Mouse (Mus musculus) CH12.LX (cell line): ENCODE measurements around the gene Cstl1. TPM values are rescaled to one million over a fixed set of nuclear protein-coding genes. Genes with fewer than 3 reads are reported as not detected.

ENCODE experiments used
- DNase-seq: peaks from one replicate; pipeline ENCODE4 v3.0.0-alpha.2; 2013; ENCODE audit errors: extremely low read depth
- H3K27ac ChIP-seq: 2 replicates; pipeline ENCODE4 v1.5.1; 2012; ENCODE audit warnings: low read depth, mild to moderate bottlenecking, control low read depth, moderate library complexity; ENCODE audit not compliant: insufficient read depth
- H3K27me3 ChIP-seq: replicated peaks from 2 replicates; pipeline ENCODE3; 2012; ENCODE audit warnings: inconsistent platforms
- H3K36me3 ChIP-seq, 2 experiments: replicated peaks in 1 of 2; 2 replicates each; pipeline versions ENCODE3 to v1.6.1; 2012; ENCODE audit warnings: inconsistent platforms in 1 of 2, low read length in 1 of 2, mild to moderate bottlenecking in 1 of 2, mixed read lengths in 1 of 2, moderate library complexity in 1 of 2; ENCODE audit not compliant: control insufficient read depth in 1 of 2, insufficient read depth in 1 of 2
- H3K4me1 ChIP-seq, 2 experiments: 2 replicates each; pipeline ENCODE4 v1.6.1; 2012; ENCODE audit warnings: inconsistent platforms in 1 of 2, moderate library complexity in 1 of 2; ENCODE audit not compliant: insufficient read depth in 2 of 2, control insufficient read depth in 1 of 2
- H3K4me2 ChIP-seq: 2 replicates; pipeline ENCODE4 v1.6.1; 2012; ENCODE audit warnings: low read depth, mild to moderate bottlenecking, control low read depth; ENCODE audit not compliant: poor library complexity, insufficient read depth, severe bottlenecking
- H3K4me3 ChIP-seq, 3 experiments: fragments of 150-350 bp in 1 of 3; sonication (generic) in 1 of 3; replicated peaks in 1 of 3; 2 replicates each; pipeline versions ENCODE3 to v1.5.1; 2011 to 2012; ENCODE audit warnings: low read depth in 2 of 3, low read length in 2 of 3, mild to moderate bottlenecking in 2 of 3, moderate library complexity in 2 of 3, control low read depth in 1 of 3, improper control_type of control experiment in 1 of 3, inconsistent platforms in 1 of 3, mixed read lengths in 1 of 3; ENCODE audit not compliant: poor library complexity in 1 of 3
- H3K79me2 ChIP-seq: replicated peaks from 2 replicates; pipeline ENCODE4 v1.6.1; 2012; ENCODE audit warnings: mild to moderate bottlenecking, moderate library complexity; ENCODE audit not compliant: control insufficient read depth, poor library complexity, insufficient read depth, severe bottlenecking; ENCODE audit errors: extremely low read depth
- H3K9ac ChIP-seq: 2 replicates; pipeline ENCODE4 v1.6.1; 2012; ENCODE audit warnings: low read depth, mild to moderate bottlenecking, control low read depth, moderate library complexity; ENCODE audit not compliant: insufficient read depth
- H3K9me3 ChIP-seq: replicated peaks from 2 replicates; pipeline ENCODE3; 2012; ENCODE audit warnings: low read length, inconsistent platforms, mixed read lengths
- BHLHE40 ChIP-seq: IDR thresholded peaks from 2 replicates; pipeline ENCODE4 v1.6.1; 2011; ENCODE audit warnings: mild to moderate bottlenecking, low read depth, low read length, improper control_type of control experiment
- CHD1 ChIP-seq: IDR thresholded peaks from 2 replicates; pipeline ENCODE4 v1.6.1; 2012; ENCODE audit warnings: low read depth, low read length, improper control_type of control experiment, inconsistent platforms
- CHD2 ChIP-seq: IDR thresholded peaks from 2 replicates; pipeline ENCODE4 v1.6.1; 2011; ENCODE audit warnings: low read length, improper control_type of control experiment
- CTCF ChIP-seq, 2 experiments: IDR thresholded peaks in 1 of 2; conservative IDR thresholded peaks in 1 of 2; 2 replicates each; pipeline ENCODE4 v1.5.1; 2011 to 2012; ENCODE audit warnings: low read depth in 2 of 2, low read length in 2 of 2, improper control_type of control experiment in 1 of 2, inconsistent platforms in 1 of 2, mild to moderate bottlenecking in 1 of 2, moderate library complexity in 1 of 2
- E2F4 ChIP-seq: IDR thresholded peaks from 2 replicates; pipeline ENCODE4 v1.6.1; 2011; ENCODE audit warnings: low read depth, low read length, improper control_type of control experiment; ENCODE audit not compliant: insufficient replicate concordance
- ELF1 ChIP-seq: IDR thresholded peaks from 2 replicates; pipeline ENCODE4 v1.6.1; 2014; ENCODE audit warnings: low read depth, mild to moderate bottlenecking, inconsistent platforms, low read length, improper control_type of control experiment
- EP300 ChIP-seq: IDR thresholded peaks from 2 replicates; pipeline ENCODE4 v1.6.1; 2011; ENCODE audit warnings: low read length, improper control_type of control experiment
- ETS1 ChIP-seq: conservative IDR thresholded peaks from 2 replicates; pipeline ENCODE4 v1.6.1; 2012; ENCODE audit warnings: low read depth, mild to moderate bottlenecking, inconsistent platforms, low read length, improper control_type of control experiment, moderate library complexity
- GABPA ChIP-seq: IDR thresholded peaks from 2 replicates; pipeline ENCODE4 v1.6.1; 2012; ENCODE audit warnings: low read depth, low read length, improper control_type of control experiment, inconsistent platforms; ENCODE audit not compliant: insufficient replicate concordance
- HCFC1 ChIP-seq: IDR thresholded peaks from 2 replicates; pipeline ENCODE4 v1.6.1; 2012; ENCODE audit warnings: low read depth, mild to moderate bottlenecking, inconsistent platforms, low read length, improper control_type of control experiment
- IRF4 ChIP-seq: IDR thresholded peaks from 2 replicates; pipeline ENCODE4 v1.6.1; 2014; ENCODE audit warnings: low read depth, mild to moderate bottlenecking, inconsistent platforms, low read length, improper control_type of control experiment
- JUN ChIP-seq: IDR thresholded peaks from 2 replicates; pipeline ENCODE4 v1.6.1; 2011; ENCODE audit warnings: low read depth, mild to moderate bottlenecking, low read length, improper control_type of control experiment, moderate library complexity; ENCODE audit not compliant: insufficient read depth
- JUND ChIP-seq: conservative IDR thresholded peaks from 2 replicates; pipeline ENCODE4 v1.6.1; 2011; ENCODE audit warnings: low read depth, low read length, improper control_type of control experiment
- KAT2A ChIP-seq: IDR thresholded peaks from 2 replicates; pipeline ENCODE4 v1.6.1; 2012; ENCODE audit warnings: low read length, improper control_type of control experiment, inconsistent platforms; ENCODE audit not compliant: insufficient replicate concordance
- MAFK ChIP-seq: IDR thresholded peaks from 2 replicates; pipeline ENCODE4 v1.6.1; 2011; ENCODE audit warnings: low read length, improper control_type of control experiment; ENCODE audit not compliant: insufficient replicate concordance
- MAX ChIP-seq: IDR thresholded peaks from 2 replicates; pipeline ENCODE4 v1.6.1; 2011; ENCODE audit warnings: low read length, improper control_type of control experiment
- MAZ ChIP-seq: IDR thresholded peaks from 2 replicates; pipeline ENCODE4 v1.6.1; 2012; ENCODE audit warnings: low read depth, mild to moderate bottlenecking, inconsistent platforms, low read length, improper control_type of control experiment, moderate library complexity
- MEF2A ChIP-seq: IDR thresholded peaks from 2 replicates; pipeline ENCODE4 v1.6.1; 2014; ENCODE audit warnings: low read depth, mild to moderate bottlenecking, inconsistent platforms, low read length, improper control_type of control experiment, borderline replicate concordance
- MXI1 ChIP-seq: IDR thresholded peaks from 2 replicates; pipeline ENCODE4 v1.6.1; 2011; ENCODE audit warnings: mild to moderate bottlenecking, low read depth, low read length, improper control_type of control experiment
- MYC ChIP-seq: IDR thresholded peaks from 2 replicates; pipeline ENCODE4 v1.6.1; 2011; ENCODE audit warnings: low read depth, mild to moderate bottlenecking, improper control_type of control experiment, low read length
- NELFE ChIP-seq: IDR thresholded peaks from 2 replicates; pipeline ENCODE4 v1.6.1; 2011; ENCODE audit warnings: low read depth, low read length, improper control_type of control experiment
- NRF1 ChIP-seq: IDR thresholded peaks from 2 replicates; pipeline ENCODE4 v1.6.1; 2014; ENCODE audit warnings: low read depth, mild to moderate bottlenecking, inconsistent platforms, low read length, improper control_type of control experiment, moderate library complexity
- PAX5 ChIP-seq: IDR thresholded peaks from 2 replicates; pipeline ENCODE4 v1.6.1; 2012; ENCODE audit warnings: low read length, inconsistent platforms, mixed read lengths
- POLR2A ChIP-seq: IDR thresholded peaks from 2 replicates; pipeline ENCODE4 v1.6.1; 2011; ENCODE audit warnings: low read depth, mild to moderate bottlenecking, improper control_type of control experiment, low read length
- POLR2AphosphoS2 ChIP-seq: IDR thresholded peaks from 2 replicates; pipeline ENCODE4 v1.6.1; 2011; ENCODE audit warnings: low read depth, low read length, improper control_type of control experiment
- RAD21 ChIP-seq: IDR thresholded peaks from 2 replicates; pipeline ENCODE4 v1.6.1; 2011; ENCODE audit warnings: low read depth, mild to moderate bottlenecking, low read length, improper control_type of control experiment, moderate library complexity
- RCOR1 ChIP-seq: conservative IDR thresholded peaks from 2 replicates; pipeline ENCODE4 v1.6.1; 2012; ENCODE audit warnings: low read depth, mild to moderate bottlenecking, inconsistent platforms, low read length, improper control_type of control experiment
- SIN3A ChIP-seq: IDR thresholded peaks from 2 replicates; pipeline ENCODE4 v1.6.1; 2012; ENCODE audit warnings: low read length, improper control_type of control experiment, inconsistent platforms
- SMC3 ChIP-seq: IDR thresholded peaks from 2 replicates; pipeline ENCODE4 v1.6.1; 2011; ENCODE audit warnings: low read depth, low read length, improper control_type of control experiment
- TBP ChIP-seq: conservative IDR thresholded peaks from 2 replicates; pipeline ENCODE4 v1.6.1; 2011; ENCODE audit warnings: low read depth, low read length, improper control_type of control experiment
- TCF12 ChIP-seq: IDR thresholded peaks from 2 replicates; pipeline ENCODE4 v1.6.1; 2014; ENCODE audit warnings: low read depth, mild to moderate bottlenecking, inconsistent platforms, low read length, improper control_type of control experiment
- UBTF ChIP-seq: IDR thresholded peaks from 2 replicates; pipeline ENCODE4 v1.6.1; 2012; ENCODE audit warnings: low read depth, mild to moderate bottlenecking, inconsistent platforms, low read length, improper control_type of control experiment, moderate library complexity
- USF1 ChIP-seq: IDR thresholded peaks from 2 replicates; pipeline ENCODE4 v1.6.1; 2014; ENCODE audit warnings: low read depth, mild to moderate bottlenecking, inconsistent platforms, low read length, improper control_type of control experiment
- USF2 ChIP-seq: conservative IDR thresholded peaks from 2 replicates; pipeline ENCODE4 v1.6.1; 2011; ENCODE audit warnings: low read depth, low read length, improper control_type of control experiment
- ZC3H11A ChIP-seq: IDR thresholded peaks from 2 replicates; pipeline ENCODE4 v1.6.1; 2012; ENCODE audit warnings: low read depth, mild to moderate bottlenecking, inconsistent platforms, low read length, improper control_type of control experiment
- ZKSCAN1 ChIP-seq: IDR thresholded peaks from 2 replicates; pipeline ENCODE4 v1.6.1; 2012; ENCODE audit warnings: low read depth, inconsistent platforms, low read length, improper control_type of control experiment, borderline replicate concordance
- ZMIZ1 ChIP-seq: IDR thresholded peaks from 2 replicates; pipeline ENCODE4 v1.6.1; 2012; ENCODE audit warnings: low read depth, mild to moderate bottlenecking, inconsistent platforms, low read length, improper control_type of control experiment
- ZNF384 ChIP-seq: IDR thresholded peaks from 2 replicates; pipeline ENCODE4 v1.6.1; 2012; ENCODE audit warnings: low read depth, low read length, improper control_type of control experiment, inconsistent platforms
- dilution Hi-C: fragments of 300-500 bp; cut with MboI; formaldehyde crosslinking; loops from 2 replicates; pipeline ENCODE4 v1.14.3; 2020; ENCODE audit warnings: low sequenced_read_pairs; ENCODE audit not compliant: extremely low pct_unique_long_range_greater_than_20kb, extremely low pct_ligation_motif_present
- in situ Hi-C: fragments of 300-500 bp; cut with MboI; formaldehyde crosslinking; loops from 3 replicates; pipeline ENCODE4 v1.14.3; 2019; ENCODE audit warnings: low sequenced_read_pairs, low pct_ligation_motif_present, low pct_unique_long_range_greater_than_20kb, mixed read lengths
- polyA plus RNA-seq: library from polyadenylated mRNA; unstranded; fragments of >175 nt; gene quantifications from 2 replicates; pipeline ENCODE4 v1.2.1, GENCODE M21; 2012; ENCODE audit warnings: low read depth; ENCODE audit not compliant: insufficient read length
- total RNA-seq, 2 experiments: library from RNA; depleted of rRNA; stranded (reverse); fragments of 300-350 nt in 1 of 2; fragments of >200 nt in 1 of 2; gene quantifications; 2 replicates each; pipeline ENCODE4 v1.2.3; 2012 to 2014

The Cstl1 gene
- total and polyA plus RNA-seq, 3 experiments = not detected

GRCm38 (mm10) chr2:148763648-148764388, 13.7 kb downstream of the Cstl1 start:
- peak; percentile 90 for DNase-seq
- Histone ChIP-seq H3K27ac (peak overlapping the region; percentile 83), H3K36me3 (no peaks in the 10 kb centered on the region), H3K4me3 (no peak overlapping the region), H3K9ac (0 out of 2 replicates have a peak overlapping the region, but pooled peaks have one; percentile 5), H3K27me3 (no peaks in the 10 kb centered on the region), H3K79me2 (no peaks in the 10 kb centered on the region), H3K4me1 (peaks cover 0 to 15% of the 10 kb centered on the region in 2 experiments; a peak in 3 of 4 replicates), H3K4me2 (0 out of 2 replicates have a peak overlapping the region, but pooled peaks have one; percentile 4), H3K9me3 (no peaks in the 10 kb centered on the region)
- TF ChIP-seq USF1 (peak; percentile 73), NRF1 (no peak), SIN3A (peak; percentile 78), TCF12 (peak; percentile 54; the same call in 1 of the 2 replicates), EP300 (peak; percentile 96), ETS1 (peak; percentile 69), ELF1 (peak; percentile 46), ZKSCAN1 (no peak), MAZ (no peak), CHD1 (0 out of 2 replicates have a peak, but pooled peaks have one; percentile 55), SMC3 (no peak), ZMIZ1 (0 out of 2 replicates have a peak, but pooled peaks have one; percentile 28), E2F4 (peak; percentile 57; the same call in 1 of the 2 replicates), TBP (peak; percentile 73; the same call in 1 of the 2 replicates), JUND (peak; percentile 78), CTCF (conservative IDR thresholded peaks at IDR 0.05 in 1 of 2, IDR thresholded peaks at IDR 0.05 in 1 of 2; ENCODE audit: low read depth in 2 of 2, low read length in 2 of 2) (no peak), GABPA (no peak), MEF2A (peak; percentile 63; the same call in 1 of the 2 replicates), POLR2A (peak; percentile 30; the same call in 1 of the 2 replicates), ZC3H11A (no peak), HCFC1 (no peak), IRF4 (peak; percentile 95), PAX5 (no peak), JUN (peak; percentile 51; the same call in 1 of the 2 replicates), RCOR1 (peak; percentile 18; the same call in 1 of the 2 replicates), USF2 (peak; percentile 63), BHLHE40 (peak; percentile 66), UBTF (no peak), KAT2A (peak; percentile 44; the same call in 1 of the 2 replicates), MAFK (peak; percentile 47; the same call in 1 of the 2 replicates), RAD21 (no peak; the same call in 1 of the 2 replicates), POLR2AphosphoS2 (no peak), CHD2 (peak; percentile 67), MYC (peak; percentile 88), MAX (peak; percentile 84), NELFE (peak; percentile 46; the same call in 1 of the 2 replicates), MXI1 (peak; percentile 58), ZNF384 (no peak)
- in situ Hi-C loops = no loop called here
- dilution Hi-C loops = no loop called here
